Mouse (Mus musculus) macrophage (primary cell): ENCODE results near the gene Sdr9c7. TPM values are rescaled to one million over a fixed set of nuclear protein-coding genes. Genes with fewer than 3 reads are reported as not detected.

Experiments used
- H3K27ac ChIP-seq: fragments of 350-480 bp; formaldehyde crosslinking; 2 replicates; pipeline ENCODE4 v1.9.0; 2021
- H3K36me3 ChIP-seq: fragments of 350-480 bp; formaldehyde crosslinking; 2 replicates; pipeline ENCODE4 v1.9.0; 2021; ENCODE audit errors: inconsistent target
- H3K4me3 ChIP-seq: fragments of 350-480 bp; formaldehyde crosslinking; 2 replicates; pipeline ENCODE4 v1.9.0; 2021; ENCODE audit errors: inconsistent target
- H3K79me2 ChIP-seq: fragments of 350-480 bp; formaldehyde crosslinking; 2 replicates; pipeline ENCODE4 v1.9.0; 2021; ENCODE audit errors: inconsistent target
- WGBS: methylation state at CpG from one replicate; pipeline ENCODE4 v1.1.7; 2026; ENCODE audit warnings: inconsistent platforms; ENCODE audit not compliant: missing documents; 5-methylcytosine and 5-hydroxymethylcytosine counted together
- polyA plus RNA-seq: library from polyadenylated mRNA; stranded (reverse); fragments of 250-400 nt; gene quantifications from 3 replicates; pipeline ENCODE4 v1.2.4, GENCODE M21; 2018; ENCODE audit warnings: inconsistent platforms

The Sdr9c7 gene
- polyA plus RNA-seq, 1 experiment from 2014 or later = not detected

DNA sequence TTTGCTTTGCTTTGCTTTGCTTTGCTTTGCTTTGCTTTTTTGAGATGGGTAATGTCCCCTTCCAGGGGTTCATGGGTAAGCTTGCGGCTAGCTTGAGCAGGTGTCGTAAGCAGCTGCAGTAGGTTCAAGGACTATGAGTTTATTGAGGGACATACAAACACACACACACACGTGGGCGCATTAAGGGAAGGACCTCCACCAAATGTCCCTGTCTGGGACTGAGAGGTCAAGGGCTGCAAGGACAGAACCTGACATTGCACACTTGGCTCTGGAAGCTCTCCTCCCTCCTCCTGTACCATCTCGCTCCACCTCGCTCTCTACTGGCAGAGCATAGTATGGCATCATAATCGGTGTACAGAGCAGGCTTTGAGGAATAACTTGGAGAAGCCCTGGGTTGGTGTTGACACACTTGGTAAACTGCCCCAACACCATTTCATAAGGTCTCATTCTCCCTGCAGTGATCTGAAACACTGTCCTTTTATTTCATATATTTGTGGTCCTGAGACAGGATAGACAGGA, 60.9 kb downstream of the Sdr9c7 start:
- H3K36me3 ChIP-seq = no peaks in the 10 kb centered on the region
- no peaks in the 10 kb centered on the region for H3K79me2 ChIP-seq
- no peak overlapping the region for H3K27ac ChIP-seq
- no peak overlapping the region for H3K4me3 ChIP-seq
- 81% methylated on average over 7 of the region's 7 CpGs for WGBS

Other genes starting within 250 kb of the Sdr9c7 start
- gene Nemp1, start 231.6 kb upstream of the Sdr9c7 start, polyA plus RNA-seq = 2.7 to 5.4 TPM (median 4.6 TPM) in 3 replicates
- 28.7 to 37.7 TPM (median 31.1 TPM) in 3 replicates for gene Nab2, start 229.9 kb upstream of the Sdr9c7 start, polyA plus RNA-seq
- 0.11 TPM in 1 of 3 replicates, not detected in the others for gene Myo1a, start 193.3 kb upstream of the Sdr9c7 start, polyA plus RNA-seq
- gene Tac2, start 174.0 kb upstream of the Sdr9c7 start, polyA plus RNA-seq = not detected in 3 replicates
- 3.1 to 3.8 TPM (median 3.4 TPM) in 3 replicates for gene Zbtb39, start 159.0 kb upstream of the Sdr9c7 start, polyA plus RNA-seq
- gene Gpr182, start 146.8 kb upstream of the Sdr9c7 start, polyA plus RNA-seq = 0.03 TPM in 1 of 3 replicates, not detected in the others
- 0.03 TPM in 1 of 3 replicates, not detected in the others for gene Rdh1, start 138.8 kb upstream of the Sdr9c7 start, polyA plus RNA-seq
- not detected in 3 replicates for gene Rdh16f1, start 138.7 kb upstream of the Sdr9c7 start, polyA plus RNA-seq
- 0.13 to 0.16 TPM in 2 of 3 replicates, not detected in the other for gene Rdh9, start 122.1 kb upstream of the Sdr9c7 start, polyA plus RNA-seq
- not detected in 3 replicates for gene Rdh16, start 97.4 kb upstream of the Sdr9c7 start, polyA plus RNA-seq
- gene Rdh19, start 48.6 kb upstream of the Sdr9c7 start, polyA plus RNA-seq = not detected in 3 replicates
- gene Rdh16f2, start 32.0 kb upstream of the Sdr9c7 start, polyA plus RNA-seq = not detected in 3 replicates
- not detected in 3 replicates for gene Rdh7, start 9.7 kb upstream of the Sdr9c7 start, polyA plus RNA-seq
- gene Hsd17b6, start 109.1 kb downstream of the Sdr9c7 start, polyA plus RNA-seq = not detected in 3 replicates
- gene Prim1, start 116.7 kb downstream of the Sdr9c7 start, polyA plus RNA-seq = 3.5 to 24.5 TPM (median 8.9 TPM) in 3 replicates
- 676 to 712 TPM (median 694 TPM) in 3 replicates for gene Naca, start 137.1 kb downstream of the Sdr9c7 start, polyA plus RNA-seq
- gene Ptges3, start 160.4 kb downstream of the Sdr9c7 start, polyA plus RNA-seq = 66.7 to 167 TPM (median 80.1 TPM) in 3 replicates
- 455 to 1,015 TPM (median 549 TPM) in 3 replicates for gene Atp5b, start 184.8 kb downstream of the Sdr9c7 start, polyA plus RNA-seq
- gene Baz2a, start 193.1 kb downstream of the Sdr9c7 start, polyA plus RNA-seq = 20.2 to 33.8 TPM (median 31.2 TPM) in 3 replicates